Mouse (Mus musculus) erythroblast, embryonic 14.5 days (primary cell): ENCODE measurements at regions not wholly inside any gene's neighbourhood (a gene's known extent, or its start where the extent isn't known, plus 50 kb on each side); places are given as distances from the start of the nearest gene placed in this dataset.

Source experiments
- H3K27me3 ChIP-seq: 2 replicates; pipeline ENCODE4 v1.6.1; 2012; ENCODE audit warnings: inconsistent platforms; ENCODE audit not compliant: control insufficient read depth
- H3K36me3 ChIP-seq: 2 replicates; pipeline ENCODE4 v1.6.1; 2012; ENCODE audit warnings: mild to moderate bottlenecking, inconsistent platforms; ENCODE audit not compliant: control insufficient read depth
- H3K4me1 ChIP-seq: 2 replicates; pipeline ENCODE4 v1.6.1; 2012; ENCODE audit warnings: inconsistent platforms; ENCODE audit not compliant: control insufficient read depth
- H3K4me3 ChIP-seq: replicated peaks from 2 replicates; pipeline ENCODE3; 2012; ENCODE audit warnings: moderate library complexity, mild to moderate bottlenecking, inconsistent platforms
- H3K9me3 ChIP-seq: 2 replicates; pipeline ENCODE4 v1.6.1; 2012; ENCODE audit warnings: low read length, inconsistent platforms, mixed read lengths; ENCODE audit not compliant: control insufficient read depth
- GATA1 ChIP-seq: IDR thresholded peaks from 2 replicates; pipeline ENCODE4 v1.6.1; 2012; ENCODE audit warnings: low read length, inconsistent platforms, mixed read lengths
- TAL1 ChIP-seq: IDR thresholded peaks from 3 replicates; pipeline ENCODE4 v1.6.1; 2012; ENCODE audit warnings: low read length, inconsistent platforms, mixed read lengths

DNA sequence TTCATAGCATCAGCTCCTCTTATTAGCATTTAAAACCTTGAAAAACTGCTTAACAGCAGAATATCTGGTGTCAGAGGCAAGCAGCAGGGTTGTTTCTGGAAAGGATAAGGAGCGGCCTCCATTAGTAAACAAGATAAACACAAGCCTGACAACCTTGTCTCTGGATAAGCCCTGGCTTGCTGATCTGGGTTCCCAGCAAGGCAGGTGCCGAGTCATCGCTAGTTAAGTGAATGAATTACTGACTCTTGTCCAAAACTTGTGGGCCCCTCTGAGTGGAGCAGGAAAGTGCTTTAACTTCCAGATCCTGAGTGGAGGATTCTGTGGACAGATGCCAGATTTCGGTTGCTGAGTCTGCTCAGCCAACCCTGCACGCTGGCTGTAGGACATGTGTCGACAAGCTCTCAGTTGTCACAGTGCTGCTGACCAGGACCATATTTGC lies 85.6 kb upstream of the Lgalsl start:
- peak overlapping the region; percentile 44 for H3K4me3 ChIP-seq

DNA sequence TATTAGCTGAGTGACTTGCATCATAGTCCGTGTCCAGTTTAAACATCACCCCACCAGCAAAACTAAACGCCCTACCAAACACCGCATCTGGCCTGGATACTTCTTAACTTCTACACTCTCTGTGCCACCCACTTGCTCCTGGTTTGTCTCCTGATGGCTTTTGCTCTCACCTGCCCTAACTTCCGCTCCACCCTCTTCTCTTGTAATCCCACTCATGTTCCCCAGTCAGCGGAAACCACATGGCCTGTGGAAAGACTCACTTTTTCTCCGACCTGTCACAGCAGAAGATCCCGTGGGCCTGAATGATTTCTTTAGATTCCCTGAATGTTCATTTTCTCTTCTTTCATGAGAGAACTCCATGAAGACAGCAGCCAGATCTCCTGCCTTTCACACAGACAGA lies 86.1 kb upstream of the Lgalsl start:
- H3K36me3 ChIP-seq: no peaks in the 10 kb centered on the region; the same call in 1 of the 2 replicates
- TF ChIP-seq TAL1: no peak
- H3K9me3 ChIP-seq: no peaks in the 10 kb centered on the region

More for the DNA sequence above, 85.6 kb upstream of the Lgalsl start:
- Histone ChIP-seq H3K27me3 (peaks cover 2% of the 10 kb centered on the region; the same call in 1 of the 2 replicates), H3K9me3 (no peaks in the 10 kb centered on the region), H3K4me1 (peaks cover 84% of the 10 kb centered on the region), H3K36me3 (no peaks in the 10 kb centered on the region; the same call in 1 of the 2 replicates)
- TF ChIP-seq TAL1 (peak; percentile 77), GATA1 (peak; percentile 80)

DNA sequence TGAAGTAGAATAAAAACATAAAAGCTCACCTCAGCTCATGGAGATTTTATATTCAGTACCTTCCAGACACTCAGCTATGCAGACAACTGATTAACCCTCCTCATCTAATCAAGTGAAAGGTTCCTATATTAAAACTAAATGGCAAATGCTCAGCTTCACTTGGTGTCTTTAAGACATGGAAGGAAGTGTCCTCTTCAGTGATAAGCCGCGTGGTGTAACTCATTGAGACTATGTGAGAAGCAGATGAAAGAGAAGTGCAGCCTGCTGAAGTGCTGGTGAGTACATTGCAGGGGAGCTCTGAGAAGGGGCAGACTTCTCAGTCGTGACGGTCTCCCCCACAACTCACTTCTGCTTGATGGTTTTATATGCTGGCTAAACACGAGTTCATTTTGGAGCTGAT lies 86.6 kb upstream of the Lgalsl start:
- peaks cover 6% of the 10 kb centered on the region; the same call in 1 of the 2 replicates for H3K27me3 ChIP-seq
- TF ChIP-seq GATA1: no peak
- no peak for TF ChIP-seq TAL1
- H3K9me3 ChIP-seq: no peaks in the 10 kb centered on the region
- no peak overlapping the region for H3K4me3 ChIP-seq
- no peaks in the 10 kb centered on the region; the same call in 1 of the 2 replicates for H3K36me3 ChIP-seq
- peaks cover 76% of the 10 kb centered on the region for H3K4me1 ChIP-seq

More for the DNA sequence above, 86.1 kb upstream of the Lgalsl start:
- peak overlapping the region; percentile 44 for H3K4me3 ChIP-seq
- peaks cover 80% of the 10 kb centered on the region for H3K4me1 ChIP-seq
- peaks cover 3% of the 10 kb centered on the region; the same call in 1 of the 2 replicates for H3K27me3 ChIP-seq

DNA sequence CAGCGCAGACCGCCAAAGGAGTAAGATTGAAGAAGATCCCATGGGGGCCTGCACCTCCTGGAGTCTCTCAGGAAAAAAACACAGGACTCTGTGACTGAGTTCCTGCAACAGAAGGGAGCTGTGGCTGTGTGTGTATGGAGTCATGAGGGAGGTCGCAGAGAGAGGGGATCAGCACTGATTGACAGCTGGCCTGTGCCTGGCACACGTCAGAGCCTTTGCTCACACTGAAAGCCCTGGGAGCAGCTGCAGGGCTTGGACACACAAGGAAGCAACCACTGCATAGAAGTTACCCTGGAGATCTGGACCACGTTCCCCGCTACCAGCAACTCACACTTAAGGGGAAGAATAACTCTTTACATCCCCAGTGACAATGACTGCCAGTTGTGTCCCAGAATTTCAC lies 92.3 kb upstream of the Lgalsl start:
- H3K27me3 ChIP-seq: peaks cover 11% of the 10 kb centered on the region
- no peak overlapping the region for H3K4me3 ChIP-seq
- no peaks in the 10 kb centered on the region for H3K9me3 ChIP-seq
- H3K4me1 ChIP-seq: peaks cover 35% of the 10 kb centered on the region
- H3K36me3 ChIP-seq: no peaks in the 10 kb centered on the region
- TF ChIP-seq TAL1 (no peak), GATA1 (no peak)

DNA sequence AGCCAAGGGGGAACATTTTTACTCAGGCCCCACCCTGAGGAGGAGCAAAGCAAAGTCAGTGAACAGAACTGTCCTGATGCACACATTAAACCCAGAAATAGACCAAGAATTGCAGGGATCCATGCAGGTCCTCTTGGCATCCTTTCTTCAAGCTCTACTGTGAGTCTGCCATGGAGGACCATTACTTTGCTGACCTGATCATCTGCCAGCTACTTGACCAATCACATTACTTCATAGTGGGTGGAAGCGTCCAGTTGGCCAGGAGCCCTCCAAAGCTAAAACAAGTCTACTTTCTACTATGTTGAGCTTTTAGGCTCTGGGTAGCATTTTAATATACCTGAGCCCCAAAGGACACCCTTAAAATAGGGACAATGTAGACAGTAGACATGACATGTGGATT lies 98.6 kb upstream of the Lgalsl start:
- Histone ChIP-seq H3K4me3 (no peak overlapping the region), H3K9me3 (no peaks in the 10 kb centered on the region), H3K27me3 (peaks cover 23% of the 10 kb centered on the region), H3K4me1 (peaks cover 23% of the 10 kb centered on the region), H3K36me3 (no peaks in the 10 kb centered on the region)
- no peak for TF ChIP-seq TAL1
- no peak for TF ChIP-seq GATA1

DNA sequence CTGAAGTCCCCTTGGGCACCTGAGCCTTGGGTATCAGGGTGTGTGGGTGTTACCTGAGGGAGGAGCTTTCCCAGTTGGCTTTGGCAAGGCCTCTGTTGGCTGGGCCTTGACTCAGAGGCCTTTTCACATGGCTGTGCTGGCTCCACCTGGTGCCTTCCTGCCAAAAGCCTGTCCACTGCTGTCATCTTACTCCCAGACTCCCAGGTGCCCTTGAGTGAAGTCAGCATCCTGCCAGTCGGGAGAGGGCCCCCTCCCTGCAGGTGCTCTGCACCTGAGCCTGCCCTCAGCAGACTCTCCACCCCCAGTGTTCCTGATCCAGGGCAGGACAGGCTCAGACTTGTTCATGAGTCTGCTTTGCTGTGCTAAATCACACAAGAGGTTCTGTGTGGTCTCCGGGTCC lies 99.2 kb upstream of the Lgalsl start:
- Histone ChIP-seq H3K9me3 (no peaks in the 10 kb centered on the region), H3K4me3 (no peak overlapping the region), H3K36me3 (no peaks in the 10 kb centered on the region), H3K27me3 (peaks cover 24% of the 10 kb centered on the region), H3K4me1 (peaks cover 23% of the 10 kb centered on the region)
- TF ChIP-seq TAL1 (no peak), GATA1 (no peak)

DNA sequence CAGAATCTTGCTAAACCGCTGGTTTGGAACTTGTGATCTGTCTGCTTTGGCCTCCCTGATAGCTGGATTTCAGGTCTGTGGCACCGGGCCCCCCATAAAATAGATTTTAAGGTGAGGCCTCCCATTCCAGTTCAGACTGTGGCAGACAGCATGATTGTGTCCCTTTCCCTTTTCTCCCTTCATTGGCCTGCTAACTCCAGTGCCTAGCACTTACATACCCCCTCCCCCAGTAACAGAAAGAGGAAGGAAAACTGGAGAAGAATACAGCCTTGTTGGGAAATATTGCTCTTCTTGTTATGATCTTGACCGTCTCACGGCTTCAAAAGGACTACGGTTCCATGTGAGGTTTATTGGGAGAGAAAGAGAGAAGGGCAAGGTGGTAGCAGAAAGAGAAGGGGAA lies 99.7 kb upstream of the Lgalsl start:
- Histone ChIP-seq H3K36me3 (no peaks in the 10 kb centered on the region), H3K4me1 (peaks cover 21% of the 10 kb centered on the region), H3K9me3 (no peaks in the 10 kb centered on the region), H3K27me3 (peaks cover 27% of the 10 kb centered on the region), H3K4me3 (no peak overlapping the region)
- no peak for TF ChIP-seq TAL1
- no peak for TF ChIP-seq GATA1

DNA sequence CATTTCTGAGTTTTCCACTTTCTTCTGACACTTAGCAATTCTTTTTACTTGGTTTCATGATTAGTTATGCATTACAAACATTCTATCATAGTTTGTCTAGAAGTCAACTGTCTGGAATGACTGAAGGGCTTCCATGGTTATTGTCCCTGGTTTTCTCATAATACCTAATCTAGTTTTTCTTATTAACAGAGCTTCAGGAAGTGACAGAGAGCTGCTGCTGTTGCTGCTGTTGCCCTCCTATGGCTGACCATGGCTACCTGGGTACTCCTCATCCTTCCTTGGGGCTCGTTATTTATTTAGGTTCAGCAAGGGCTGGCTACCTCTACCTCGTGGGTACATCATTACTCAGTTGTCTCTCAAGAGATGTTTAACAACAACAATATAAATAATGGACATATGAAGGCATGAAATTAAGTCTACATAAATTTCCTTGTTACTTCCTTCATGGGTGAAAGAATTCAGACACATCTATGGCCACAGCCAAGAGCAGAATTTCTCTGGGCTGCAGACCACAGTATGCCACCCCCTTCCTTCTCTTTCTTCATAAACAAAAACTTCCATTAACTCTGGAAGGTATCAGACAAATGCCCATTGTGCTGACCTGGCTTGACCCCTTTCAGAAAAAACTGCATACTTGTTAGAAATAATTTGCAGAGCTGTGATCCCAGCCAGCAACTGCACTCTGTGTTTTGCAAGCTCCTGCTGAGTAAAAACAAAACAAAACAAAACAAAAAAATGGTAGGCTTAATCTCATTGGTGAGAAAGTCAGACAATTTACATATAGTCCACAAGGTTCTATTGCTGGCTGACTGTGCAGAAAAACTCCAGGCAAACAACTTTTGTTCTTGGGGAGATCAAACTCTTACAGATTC lies 103.6 kb upstream of the Lgalsl start:
- H3K9me3 ChIP-seq: no peaks in the 10 kb centered on the region
- TF ChIP-seq GATA1: no peak
- no peak for TF ChIP-seq TAL1
- no peak overlapping the region for H3K4me3 ChIP-seq
- peaks cover 8% of the 10 kb centered on the region for H3K4me1 ChIP-seq
- H3K27me3 ChIP-seq: peaks cover 38% of the 10 kb centered on the region
- H3K36me3 ChIP-seq: no peaks in the 10 kb centered on the region

DNA sequence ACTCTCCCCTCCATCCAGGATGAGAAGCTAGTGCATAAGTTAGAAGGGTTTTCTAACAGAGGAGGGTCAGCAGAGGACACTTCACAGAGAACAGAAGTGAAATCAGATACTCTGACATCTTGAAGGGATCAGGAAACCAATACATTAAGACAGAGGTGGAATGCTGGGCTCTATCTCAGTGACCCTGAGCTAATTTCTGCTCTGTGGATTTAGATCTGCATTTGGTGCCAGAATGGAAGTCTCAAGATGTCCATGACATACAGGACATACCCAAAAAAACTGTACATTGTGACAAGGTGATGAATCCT lies 104.2 kb upstream of the Lgalsl start:
- H3K36me3 ChIP-seq: no peaks in the 10 kb centered on the region
- TF ChIP-seq TAL1: no peak
- H3K9me3 ChIP-seq: no peaks in the 10 kb centered on the region
- peaks cover 39% of the 10 kb centered on the region for H3K27me3 ChIP-seq
- no peak overlapping the region for H3K4me3 ChIP-seq
- peaks cover 6% of the 10 kb centered on the region for H3K4me1 ChIP-seq

DNA sequence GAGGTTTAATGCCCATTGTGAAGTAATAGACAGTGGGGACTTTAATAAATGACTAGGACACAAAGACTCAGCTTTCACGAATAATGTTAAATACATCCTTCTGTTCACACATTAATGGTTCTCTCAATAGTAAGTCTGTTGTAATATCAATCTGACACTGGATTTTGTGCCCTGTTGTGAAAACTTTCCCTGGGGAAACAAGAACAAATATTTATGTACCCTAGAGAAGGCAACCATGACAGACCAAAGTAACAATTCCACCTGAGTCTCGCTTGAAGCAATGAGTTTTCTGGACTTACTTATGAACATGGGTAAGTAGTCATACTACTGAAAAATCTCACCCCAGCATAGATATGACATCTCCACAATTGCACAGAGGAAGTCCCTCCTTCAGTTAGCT lies 105.1 kb upstream of the Lgalsl start:
- Histone ChIP-seq H3K9me3 (no peaks in the 10 kb centered on the region), H3K27me3 (peaks cover 38% of the 10 kb centered on the region), H3K4me1 (peaks cover 4% of the 10 kb centered on the region), H3K36me3 (no peaks in the 10 kb centered on the region), H3K4me3 (no peak overlapping the region)
- TF ChIP-seq TAL1 (no peak), GATA1 (no peak)
